Mouse (Mus musculus): ENCODE results near the gene Dnm3. TPM values are rescaled to one million over a fixed set of nuclear protein-coding genes. Genes with fewer than 3 reads are reported as not detected.

Dnm3 gene
- total RNA-seq, 1 experiment = 0.49 TPM

DNA sequence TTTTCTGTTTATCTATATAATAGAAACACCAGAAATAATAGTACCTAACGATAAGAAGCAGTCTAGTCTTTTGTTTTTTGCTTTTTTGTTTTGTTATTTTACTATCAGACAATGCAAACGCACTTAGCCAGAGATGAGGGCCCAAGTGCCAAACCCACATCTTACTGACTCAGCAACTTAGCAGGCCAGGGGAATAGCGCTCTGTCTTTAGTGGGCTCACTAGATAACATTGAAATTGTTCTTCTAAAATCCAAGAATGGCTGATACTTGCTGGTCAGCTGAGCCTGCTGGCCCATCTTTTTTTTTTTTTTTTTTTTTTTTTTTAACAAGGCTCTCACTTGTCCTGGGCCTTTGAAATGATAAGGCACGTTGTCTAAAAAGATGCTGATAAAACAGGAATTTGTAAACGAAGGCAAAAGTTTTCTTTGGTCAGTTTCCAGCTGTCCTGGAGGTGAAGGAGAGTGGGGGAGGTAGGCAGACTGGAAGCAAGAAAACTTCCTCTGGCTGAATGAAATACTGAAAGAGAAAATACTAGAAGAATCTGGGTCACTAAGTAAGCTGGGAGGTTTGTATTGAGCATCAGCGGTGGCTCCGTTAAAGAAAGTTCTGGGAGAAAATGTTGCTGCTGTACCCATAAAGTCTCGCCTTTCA, 259.2 kb downstream of the Dnm3 start:
- Histone ChIP-seq H3K9ac (ENCODE audit: insufficient read depth, low read depth, low read length, poor library complexity, severe bottlenecking) (no peak overlapping the region), H3K4me3 (ENCODE audit: insufficient read depth in 1 of 2, low read depth in 1 of 2, low read length in 2 of 2, poor library complexity in 1 of 2, severe bottlenecking in 1 of 2) (no peak overlapping the region)

GRCm38 (mm10) chr1:162217340-162217974, 260.4 kb downstream of the Dnm3 start:
- no peaks in the 10 kb centered on the region for H3K4me1 ChIP-seq (ENCODE audit: control insufficient read depth in 2 of 2, insufficient read depth in 2 of 2, low read length in 2 of 2, poor library complexity in 1 of 2)
- in situ Hi-C loops (cut with MboI; ENCODE audit: low sequenced_read_pairs in 2 of 2, unreplicated experiment in 2 of 2) = no loop called here
- DNase-seq (ENCODE audit: low read depth, low spot score) = no peak
- no peak overlapping the region for H3K27ac ChIP-seq (ENCODE audit: insufficient read depth, low read depth, low read length, poor library complexity, severe bottlenecking)
- no peaks in the 10 kb centered on the region for H3K9me3 ChIP-seq (ENCODE audit: control insufficient read depth, insufficient read depth, low read depth, low read length)
- no peaks in the 10 kb centered on the region for H3K36me3 ChIP-seq (ENCODE audit: control insufficient read depth, insufficient read depth, low read length, poor library complexity, severe bottlenecking)
- H3K4me3 ChIP-seq (ENCODE audit: insufficient read depth in 1 of 2, low read depth in 1 of 2, low read length in 2 of 2, poor library complexity in 1 of 2, severe bottlenecking in 1 of 2) = no peak overlapping the region
- TF ChIP-seq ZC3H11A (IDR thresholded peaks at IDR 0.05; ENCODE audit: borderline replicate concordance, low read depth, low read length) = no peak
- no peak for TF ChIP-seq ZNF384 (IDR thresholded peaks at IDR 0.05; ENCODE audit: low read depth, low read length)
- no peak for TF ChIP-seq MAFK (IDR thresholded peaks at IDR 0.05; ENCODE audit: insufficient read depth, low read depth, low read length)
- no peak for TF ChIP-seq HCFC1 (IDR thresholded peaks at IDR 0.05; ENCODE audit: borderline replicate concordance, insufficient read depth, low read length)
- no peak for TF ChIP-seq CHD2 (IDR thresholded peaks at IDR 0.05; ENCODE audit: low read depth, low read length)
- H3K9ac ChIP-seq (ENCODE audit: insufficient read depth, low read depth, low read length, poor library complexity, severe bottlenecking) = no peak overlapping the region

More for the DNA sequence above, 259.2 kb downstream of the Dnm3 start:
- no peaks in the 10 kb centered on the region for H3K9me3 ChIP-seq (ENCODE audit: control insufficient read depth, insufficient read depth, low read depth, low read length)
- no peaks in the 10 kb centered on the region for H3K4me1 ChIP-seq (ENCODE audit: control insufficient read depth in 2 of 2, insufficient read depth in 2 of 2, low read length in 2 of 2, poor library complexity in 1 of 2)
- no peak overlapping the region for H3K27ac ChIP-seq (ENCODE audit: insufficient read depth, low read depth, low read length, poor library complexity, severe bottlenecking)
- no peak for DNase-seq (ENCODE audit: low read depth, low spot score)
- in situ Hi-C loops (cut with MboI; ENCODE audit: low sequenced_read_pairs in 2 of 2, unreplicated experiment in 2 of 2) = no loop called here
- no peak for TF ChIP-seq ZC3H11A (IDR thresholded peaks at IDR 0.05; ENCODE audit: borderline replicate concordance, low read depth, low read length)
- peak; percentile 59; the same call in 1 of the 2 replicates for TF ChIP-seq MAFK (IDR thresholded peaks at IDR 0.05; ENCODE audit: insufficient read depth, low read depth, low read length)
- no peaks in the 10 kb centered on the region for H3K36me3 ChIP-seq (ENCODE audit: control insufficient read depth, insufficient read depth, low read length, poor library complexity, severe bottlenecking)

GRCm38 (mm10) chr1:162216656-162217055, 261.2 kb downstream of the Dnm3 start:
- DNase-seq (ENCODE audit: low read depth, low spot score) = no peak
- Histone ChIP-seq H3K4me3 (ENCODE audit: insufficient read depth in 1 of 2, low read depth in 1 of 2, low read length in 2 of 2, poor library complexity in 1 of 2, severe bottlenecking in 1 of 2) (no peak overlapping the region), H3K36me3 (ENCODE audit: control insufficient read depth, insufficient read depth, low read length, poor library complexity, severe bottlenecking) (no peaks in the 10 kb centered on the region), H3K9me3 (ENCODE audit: control insufficient read depth, insufficient read depth, low read depth, low read length) (no peaks in the 10 kb centered on the region), H3K27ac (ENCODE audit: insufficient read depth, low read depth, low read length, poor library complexity, severe bottlenecking) (no peak overlapping the region), H3K9ac (ENCODE audit: insufficient read depth, low read depth, low read length, poor library complexity, severe bottlenecking) (no peak overlapping the region), H3K4me1 (ENCODE audit: control insufficient read depth in 2 of 2, insufficient read depth in 2 of 2, low read length in 2 of 2, poor library complexity in 1 of 2) (no peaks in the 10 kb centered on the region)
- TF ChIP-seq HCFC1 (IDR thresholded peaks at IDR 0.05; ENCODE audit: borderline replicate concordance, insufficient read depth, low read length) (no peak), MAFK (IDR thresholded peaks at IDR 0.05; ENCODE audit: insufficient read depth, low read depth, low read length) (no peak), CHD2 (IDR thresholded peaks at IDR 0.05; ENCODE audit: low read depth, low read length) (no peak), ZNF384 (IDR thresholded peaks at IDR 0.05; ENCODE audit: low read depth, low read length) (no peak), ZC3H11A (IDR thresholded peaks at IDR 0.05; ENCODE audit: borderline replicate concordance, low read depth, low read length) (no peak)
- in situ Hi-C loops (cut with MboI; ENCODE audit: low sequenced_read_pairs in 2 of 2, unreplicated experiment in 2 of 2) = no loop called here

DNA sequence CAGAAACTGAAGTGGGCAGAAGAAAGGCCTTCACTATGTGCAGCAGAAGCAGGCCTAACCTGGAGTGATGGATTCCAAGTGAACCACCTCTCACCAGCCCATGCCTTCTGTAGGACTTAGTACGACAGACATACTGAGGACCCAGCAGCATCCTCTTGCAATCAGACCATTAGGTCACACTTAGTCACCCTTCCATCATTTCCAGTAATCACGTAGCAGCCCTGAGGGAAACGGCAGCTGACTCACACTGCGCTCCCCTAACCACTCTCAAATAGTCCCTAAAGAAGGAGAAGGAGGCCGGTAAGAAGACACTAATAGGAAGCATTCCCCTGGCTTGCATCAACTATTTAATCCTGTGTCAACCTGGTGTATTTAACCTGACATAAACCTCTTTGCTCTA, 262.1 kb downstream of the Dnm3 start:
- Histone ChIP-seq H3K9ac (ENCODE audit: insufficient read depth, low read depth, low read length, poor library complexity, severe bottlenecking) (no peak overlapping the region), H3K4me3 (ENCODE audit: insufficient read depth in 1 of 2, low read depth in 1 of 2, low read length in 2 of 2, poor library complexity in 1 of 2, severe bottlenecking in 1 of 2) (no peak overlapping the region), H3K4me1 (ENCODE audit: control insufficient read depth in 2 of 2, insufficient read depth in 2 of 2, low read length in 2 of 2, poor library complexity in 1 of 2) (no peaks in the 10 kb centered on the region), H3K27ac (ENCODE audit: insufficient read depth, low read depth, low read length, poor library complexity, severe bottlenecking) (no peak overlapping the region), H3K36me3 (ENCODE audit: control insufficient read depth, insufficient read depth, low read length, poor library complexity, severe bottlenecking) (no peaks in the 10 kb centered on the region), H3K9me3 (ENCODE audit: control insufficient read depth, insufficient read depth, low read depth, low read length) (no peaks in the 10 kb centered on the region)
- in situ Hi-C loops (cut with MboI; ENCODE audit: low sequenced_read_pairs in 2 of 2, unreplicated experiment in 2 of 2) = no loop called here
- DNase-seq (ENCODE audit: low read depth, low spot score) = no peak
- TF ChIP-seq ZNF384 (IDR thresholded peaks at IDR 0.05; ENCODE audit: low read depth, low read length) = no peak
- TF ChIP-seq HCFC1 (IDR thresholded peaks at IDR 0.05; ENCODE audit: borderline replicate concordance, insufficient read depth, low read length) = no peak
- TF ChIP-seq CHD2 (IDR thresholded peaks at IDR 0.05; ENCODE audit: low read depth, low read length) = no peak
- no peak for TF ChIP-seq MAFK (IDR thresholded peaks at IDR 0.05; ENCODE audit: insufficient read depth, low read depth, low read length)
- no peak for TF ChIP-seq ZC3H11A (IDR thresholded peaks at IDR 0.05; ENCODE audit: borderline replicate concordance, low read depth, low read length)

Data from ES-E14 (cell line).